In the genomic region with DNA sequence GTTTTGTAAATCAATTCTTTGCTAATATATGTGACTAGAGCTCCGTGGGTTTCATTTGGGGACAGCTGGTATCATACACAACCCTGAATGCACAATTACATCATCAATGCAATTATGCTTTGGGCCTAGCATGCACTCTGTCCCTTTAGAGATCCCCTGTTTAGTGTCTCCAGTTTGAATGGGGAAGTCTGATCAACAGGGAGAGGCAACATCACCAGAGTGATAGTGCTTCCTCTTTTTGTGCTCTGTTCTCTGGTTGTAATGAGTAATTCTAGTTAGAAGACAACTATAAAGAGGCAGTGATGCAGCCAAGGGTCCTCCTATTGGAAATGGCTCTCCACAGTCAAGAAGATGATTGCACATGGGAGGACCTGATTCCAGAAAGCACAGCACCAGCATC, we compare ENCODE assay signal across 24 mouse cellular contexts.
A peak's percentile ranks its signal among the peaks of the same experiment; 100 is the strongest.
DNase-seq lines count a peak whose midpoint lies in the region; ATAC-seq and TF ChIP-seq lines count a peak whose summit lies in the region.
"Had no signal": no experiment of that assay in that cellular context is flagged by ENCODE, and none has a peak within 500 bp of the region (broad histone marks: within the 10 kb centered on the region; RNA-seq: fewer than 3 reads in every experiment).

No protein-coding gene starts in this region.

- H3K27me3 ChIP-seq in MEL (ENCODE audit: control insufficient read depth in 1 of 2, insufficient read depth in 2 of 2, low read length in 2 of 2), result no peaks in the 10 kb centered on the region

- no peak for TF ChIP-seq RAD21 in MEL (IDR thresholded peaks at IDR 0.05; ENCODE audit: low read depth, low read length)

- H3K27ac ChIP-seq in MEL (ENCODE audit: control insufficient read depth, low read depth, low read length), result no peak overlapping the region
- H3K27ac ChIP-seq: gastrocnemius, adult 2 months; heart, adult 2 months; heart, embryonic 10.5 days; hindbrain, embryonic 12.5 days; hindbrain, embryonic 15.5 days had no signal

- TF ChIP-seq EP300 in MEL (IDR thresholded peaks at IDR 0.05; ENCODE audit: low read depth in 1 of 2, low read length in 2 of 2), result no peak

- TF ChIP-seq POLR2A in MEL (IDR thresholded peaks at IDR 0.05; ENCODE audit: control insufficient read depth in 1 of 2, insufficient read depth in 1 of 2, low read depth in 1 of 2, low read length in 2 of 2, poor library complexity in 1 of 2), result no peak

- H3K4me3 ChIP-seq in MEL (ENCODE audit: control insufficient read depth in 1 of 2, insufficient read depth in 1 of 2, low read depth in 2 of 2, low read length in 2 of 2), result no peak overlapping the region
- H3K4me3 ChIP-seq: gastrocnemius, adult 2 months; heart, adult 2 months; heart, embryonic 10.5 days; hindbrain, embryonic 12.5 days; hindbrain, embryonic 15.5 days had no signal

- peak; percentile 46 for DNase-seq in A20 (ENCODE audit: low read depth, low spot score)
- peak; percentile 27 for DNase-seq in MEL (ENCODE audit: low read depth, low spot score)
- DNase-seq in right cerebral cortex, postnatal 14 days, result no peak
- no peak for DNase-seq in testis, postnatal 10 days (ENCODE audit: low spot score)
- DNase-seq: adrenal gland, adult 2 months; adrenal gland, postnatal 14 days; B cell, adult 2 months; cerebellum, adult 11-12 months; cerebellum, adult 8-10 months; cerebellum, postnatal 10 days; cerebellum, postnatal 36 days; forebrain, postnatal 0 days; gastrocnemius, adult 2 months; gastrocnemius, postnatal 14 days; heart, adult 2 months had no signal

- ATAC-seq in common myeloid progenitor, adult 5-6 weeks (replicated peaks; ENCODE audit: low read depth, poor library complexity, severe bottlenecking), result 0 out of 2 replicates have a peak, but pooled peaks have one; percentile 47
- peak; percentile 54 for ATAC-seq in megakaryocyte progenitor cell, adult 5-6 weeks (replicated peaks; ENCODE audit: poor library complexity)
- ATAC-seq in erythroid progenitor cell, adult 5-6 weeks (replicated peaks; ENCODE audit: low FRiP score, poor library complexity, severe bottlenecking), result no peak
- ATAC-seq: forebrain, embryonic 14.5 days; forebrain, postnatal 0 days; intestine, postnatal 0 days; Patski had no signal

- no peaks in the 10 kb centered on the region for H3K36me3 ChIP-seq in MEL (ENCODE audit: control insufficient read depth in 1 of 2, insufficient read depth in 2 of 2, low read length in 2 of 2)
- H3K36me3 ChIP-seq: heart, embryonic 10.5 days; hindbrain, embryonic 12.5 days; hindbrain, embryonic 15.5 days had no signal

- no peak for TF ChIP-seq CTCF in MEL (IDR thresholded peaks at IDR 0.05 in 2 of 3, conservative IDR thresholded peaks at IDR 0.05 in 1 of 3; ENCODE audit: control insufficient read depth in 1 of 3, insufficient read depth in 1 of 3, low read depth in 2 of 3, low read length in 3 of 3, poor library complexity in 1 of 3, severe bottlenecking in 1 of 3)

- no peaks in the 10 kb centered on the region for H3K9me3 ChIP-seq in MEL (replicated peaks; ENCODE audit: insufficient read depth, low read length)
- H3K9me3 ChIP-seq: heart, embryonic 10.5 days; hindbrain, embryonic 12.5 days; hindbrain, embryonic 15.5 days had no signal

- no peak overlapping the region for H3K9ac ChIP-seq in MEL (ENCODE audit: control insufficient read depth, low read depth, low read length, poor library complexity, severe bottlenecking)
- H3K9ac ChIP-seq: forebrain, postnatal 0 days; hindbrain, embryonic 12.5 days; hindbrain, embryonic 15.5 days had no signal

- H3K79me2 ChIP-seq in MEL (ENCODE audit: control insufficient read depth, insufficient read depth, low read length, poor library complexity), result no peaks in the 10 kb centered on the region

- H3K4me1 ChIP-seq in MEL (ENCODE audit: control insufficient read depth in 1 of 2, insufficient read depth in 2 of 2, low read length in 2 of 2), result no peaks in the 10 kb centered on the region
- H3K4me1 ChIP-seq: hindbrain, embryonic 12.5 days; hindbrain, embryonic 15.5 days had no signal

TF ChIP-seq in MEL, 35 proteins besides CTCF, POLR2A, EP300 and RAD21:
- TF ChIP-seq ZMIZ1 (IDR thresholded peaks at IDR 0.05; ENCODE audit: low read depth, low read length) (no peak), NRF1 (IDR thresholded peaks at IDR 0.05; ENCODE audit: insufficient read depth, low read depth, low read length, poor library complexity, severe bottlenecking) (no peak), BHLHE40 (IDR thresholded peaks at IDR 0.05; ENCODE audit: borderline replicate concordance, low read depth, low read length) (no peak), TBP (IDR thresholded peaks at IDR 0.05; ENCODE audit: low read depth, low read length) (no peak), KAT2A (conservative IDR thresholded peaks at IDR 0.05; ENCODE audit: low read depth, low read length) (no peak), ELF1 (IDR thresholded peaks at IDR 0.05; ENCODE audit: low read depth, low read length) (no peak), E2F4 (IDR thresholded peaks at IDR 0.05; ENCODE audit: borderline replicate concordance, low read depth, low read length) (no peak), HCFC1 (IDR thresholded peaks at IDR 0.05; ENCODE audit: low read depth, low read length) (no peak), MYB (IDR thresholded peaks at IDR 0.05; ENCODE audit: low read depth, low read length) (no peak), GATA1 (IDR thresholded peaks at IDR 0.05; ENCODE audit: low read depth, low read length) (no peak), ETS1 (IDR thresholded peaks at IDR 0.05; ENCODE audit: low read depth, low read length) (no peak), TAL1 (IDR thresholded peaks at IDR 0.05; ENCODE audit: low read length) (no peak), USF1 (IDR thresholded peaks at IDR 0.05; ENCODE audit: low read depth, low read length) (no peak), SIN3A (IDR thresholded peaks at IDR 0.05; ENCODE audit: low read length) (no peak), ZC3H11A (IDR thresholded peaks at IDR 0.05; ENCODE audit: low read depth, low read length) (no peak)
TF ChIP-seq in MEL: peak in this region for 0.

Comparison
In these comparisons a context has a peak if more than half of its experiments do, and no peak if none do; other contexts are left out.
1. DNase-seq: peak in A20 (single experiment) and MEL (single experiment); none in right cerebral cortex, postnatal 14 days (single experiment) and testis, postnatal 10 days (single experiment).